Mouse (Mus musculus): ENCODE results near the gene Rhobtb3.

DNA sequence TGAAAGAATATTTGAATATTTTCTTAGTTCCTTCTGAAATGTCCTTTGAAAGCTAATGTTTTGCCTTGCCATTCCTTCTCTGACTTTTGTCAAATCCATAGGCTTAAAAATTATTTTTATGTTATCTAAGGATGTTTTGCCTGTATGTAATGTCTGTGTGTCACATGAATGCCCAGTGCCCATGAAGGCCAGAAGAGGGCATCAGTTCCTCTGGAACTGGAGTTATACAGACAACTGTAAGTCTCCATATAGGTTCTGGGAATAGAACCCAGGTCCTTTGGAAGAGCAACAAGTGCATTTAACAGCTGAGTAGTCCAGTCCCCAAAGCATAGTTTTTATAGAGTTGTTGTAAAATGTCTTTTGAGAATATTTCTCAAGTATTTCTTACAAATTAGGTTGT is 38.2 kb upstream of the Rhobtb3 start:
- TF ChIP-seq CTCF (conservative IDR thresholded peaks at IDR 0.05; ENCODE audit: low read length), result 0 out of 2 replicates have a peak, but pooled peaks have one; percentile 12
- no peak for TF ChIP-seq NANOG (IDR thresholded peaks at IDR 0.05; ENCODE audit: borderline replicate concordance, low read length)
